Mouse (Mus musculus): ENCODE measurements around the gene Slc12a9. TPM values are rescaled to one million over a fixed set of nuclear protein-coding genes. Genes with fewer than 3 reads are reported as not detected.

Slc12a9 gene
- total RNA-seq (2014; fragmentation: Nextera tagmentation) (5.9 and 8.1 TPM in 2 replicates), total RNA-seq (2017) (2.3 and 3.1 TPM in 2 replicates), polyA plus RNA-seq (2012) (4.1 and 5.3 TPM in 2 replicates)

GRCm38 (mm10) chr5:137333512-137334174, at the start of gene Slc12a9:
Gene Slc12a9, minus strand, starts transcription at chr5:137333597.
- Histone ChIP-seq H3K4me1 (ENCODE audit: insufficient read depth, low read depth, low read length) (peaks cover 33% of the 10 kb centered on the region), H3K36me3 (replicated peaks) (no peaks in the 10 kb centered on the region), H3K27me3 (ENCODE audit: insufficient read depth, low read length) (peaks cover 64% of the 10 kb centered on the region), H3K4me3 (ENCODE audit: low read depth, low read length) (peak within 1 kb of the TSS; percentile 73), H3K9me3 (replicated peaks) (no peaks in the 10 kb centered on the region)
- ATAC-seq (ENCODE audit: extremely low read depth, insufficient number of reproducible peaks, low FRiP score, poor library complexity, severe bottlenecking) (peak; percentile 83), DNase-seq (ENCODE audit: low spot score) (peak; percentile 85)
- TF ChIP-seq POLR2AphosphoS5 (IDR thresholded peaks at IDR 0.05; ENCODE audit: insufficient replicate concordance, low read depth, low read length) (no peak), TAL1 (conservative IDR thresholded peaks at IDR 0.05; ENCODE audit: low read depth, low read length) (no peak), GATA1 (IDR thresholded peaks at IDR 0.05; ENCODE audit: borderline replicate concordance, low read length) (no peak), CTCF (IDR thresholded peaks at IDR 0.05; ENCODE audit: low read depth, low read length) (peak; percentile 54; the same call in 1 of the 2 replicates)

- H3K36me3 ChIP-seq (replicated peaks): no peaks in the 10 kb centered on the region
- H3K4me3 ChIP-seq (ENCODE audit: low read depth, low read length): no peak overlapping the region
- peaks cover 26% of the 10 kb centered on the region for H3K27me3 ChIP-seq (ENCODE audit: insufficient read depth, low read length)
- no peaks in the 10 kb centered on the region for H3K9me3 ChIP-seq (replicated peaks)
- ATAC-seq (ENCODE audit: extremely low read depth, insufficient number of reproducible peaks, low FRiP score, poor library complexity, severe bottlenecking) (no peak), DNase-seq (ENCODE audit: low spot score) (no peak)
- no peaks in the 10 kb centered on the region; the same call in 1 of the 2 replicates for H3K4me1 ChIP-seq (ENCODE audit: insufficient read depth, low read depth, low read length)
- TF ChIP-seq CTCF (IDR thresholded peaks at IDR 0.05; ENCODE audit: low read depth, low read length) (peak; percentile 81), TAL1 (conservative IDR thresholded peaks at IDR 0.05; ENCODE audit: low read depth, low read length) (no peak)
These were observed 47.8 kb upstream of the Slc12a9 start for GRCm38 (mm10) chr5:137381152-137381551.

- no peaks in the 10 kb centered on the region; the same call in 1 of the 2 replicates for H3K4me1 ChIP-seq (ENCODE audit: insufficient read depth, low read depth, low read length)
- H3K36me3 ChIP-seq (replicated peaks): no peaks in the 10 kb centered on the region
- TF ChIP-seq TAL1 (conservative IDR thresholded peaks at IDR 0.05; ENCODE audit: low read depth, low read length) (no peak), POLR2AphosphoS5 (IDR thresholded peaks at IDR 0.05; ENCODE audit: insufficient replicate concordance, low read depth, low read length) (no peak), GATA1 (IDR thresholded peaks at IDR 0.05; ENCODE audit: borderline replicate concordance, low read length) (no peak), GATA2 (IDR thresholded peaks at IDR 0.05; ENCODE audit: borderline replicate concordance, low read depth, low read length) (no peak), CTCF (IDR thresholded peaks at IDR 0.05; ENCODE audit: low read depth, low read length) (no peak)
- no peak for DNase-seq (ENCODE audit: low spot score)
- H3K4me3 ChIP-seq (ENCODE audit: low read depth, low read length): no peak overlapping the region
- H3K27me3 ChIP-seq (ENCODE audit: insufficient read depth, low read length): peaks cover 22% of the 10 kb centered on the region
- no peaks in the 10 kb centered on the region for H3K9me3 ChIP-seq (replicated peaks)
- ATAC-seq (ENCODE audit: extremely low read depth, insufficient number of reproducible peaks, low FRiP score, poor library complexity, severe bottlenecking): no peak
These were observed 44.2 kb upstream of the Slc12a9 start for GRCm38 (mm10) chr5:137377603-137378002.

DNA sequence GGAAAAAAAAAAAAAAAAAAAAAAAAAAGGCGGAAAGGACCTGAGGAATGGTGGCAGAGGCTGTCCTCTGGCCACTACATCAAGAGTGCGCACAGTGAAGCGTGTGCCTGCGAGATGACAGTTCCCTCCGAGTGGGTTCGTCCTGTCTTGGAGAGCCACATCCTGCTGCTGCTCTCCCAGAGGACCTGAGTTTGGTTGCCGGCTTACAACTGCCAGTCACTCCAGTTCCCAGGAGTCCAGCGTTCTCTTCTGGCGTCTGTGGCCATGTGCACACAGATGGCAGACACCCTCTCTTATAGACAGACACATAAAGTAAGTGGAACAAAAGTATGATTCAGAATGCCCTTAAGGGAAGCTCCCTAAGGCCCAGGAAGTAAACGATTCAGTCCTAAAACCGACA, 43.8 kb upstream of the Slc12a9 start:
- peaks cover 22% of the 10 kb centered on the region for H3K27me3 ChIP-seq (ENCODE audit: insufficient read depth, low read length)
- ATAC-seq (ENCODE audit: extremely low read depth, insufficient number of reproducible peaks, low FRiP score, poor library complexity, severe bottlenecking): no peak
- TF ChIP-seq CTCF (IDR thresholded peaks at IDR 0.05; ENCODE audit: low read depth, low read length) (no peak), GATA1 (IDR thresholded peaks at IDR 0.05; ENCODE audit: borderline replicate concordance, low read length) (no peak), GATA2 (IDR thresholded peaks at IDR 0.05; ENCODE audit: borderline replicate concordance, low read depth, low read length) (no peak), TAL1 (conservative IDR thresholded peaks at IDR 0.05; ENCODE audit: low read depth, low read length) (no peak), POLR2AphosphoS5 (IDR thresholded peaks at IDR 0.05; ENCODE audit: insufficient replicate concordance, low read depth, low read length) (no peak)

GRCm38 (mm10) chr5:137376722-137377121, 43.3 kb upstream of the Slc12a9 start:
- DNase-seq (ENCODE audit: low spot score) (no peak), ATAC-seq (ENCODE audit: extremely low read depth, insufficient number of reproducible peaks, low FRiP score, poor library complexity, severe bottlenecking) (no peak)
- Histone ChIP-seq H3K4me1 (ENCODE audit: insufficient read depth, low read depth, low read length) (no peaks in the 10 kb centered on the region; the same call in 1 of the 2 replicates), H3K27me3 (ENCODE audit: insufficient read depth, low read length) (peaks cover 19% of the 10 kb centered on the region), H3K4me3 (ENCODE audit: low read depth, low read length) (no peak overlapping the region), H3K9me3 (replicated peaks) (no peaks in the 10 kb centered on the region), H3K36me3 (replicated peaks) (no peaks in the 10 kb centered on the region)
- TF ChIP-seq CTCF (IDR thresholded peaks at IDR 0.05; ENCODE audit: low read depth, low read length) (no peak), GATA1 (IDR thresholded peaks at IDR 0.05; ENCODE audit: borderline replicate concordance, low read length) (no peak), POLR2AphosphoS5 (IDR thresholded peaks at IDR 0.05; ENCODE audit: insufficient replicate concordance, low read depth, low read length) (no peak)

More for the DNA sequence above, 43.8 kb upstream of the Slc12a9 start:
- H3K9me3 ChIP-seq (replicated peaks): no peaks in the 10 kb centered on the region
- H3K36me3 ChIP-seq (replicated peaks): no peaks in the 10 kb centered on the region
- DNase-seq (ENCODE audit: low spot score): no peak
- no peaks in the 10 kb centered on the region; the same call in 1 of the 2 replicates for H3K4me1 ChIP-seq (ENCODE audit: insufficient read depth, low read depth, low read length)
- no peak overlapping the region for H3K4me3 ChIP-seq (ENCODE audit: low read depth, low read length)

GRCm38 (mm10) chr5:137376198-137376597, 42.8 kb upstream of the Slc12a9 start:
- no peak overlapping the region for H3K4me3 ChIP-seq (ENCODE audit: low read depth, low read length)
- H3K36me3 ChIP-seq (replicated peaks): no peaks in the 10 kb centered on the region
- ATAC-seq (ENCODE audit: extremely low read depth, insufficient number of reproducible peaks, low FRiP score, poor library complexity, severe bottlenecking) (no peak), DNase-seq (ENCODE audit: low spot score) (no peak)
- TF ChIP-seq CTCF (IDR thresholded peaks at IDR 0.05; ENCODE audit: low read depth, low read length) (no peak), GATA1 (IDR thresholded peaks at IDR 0.05; ENCODE audit: borderline replicate concordance, low read length) (no peak), TAL1 (conservative IDR thresholded peaks at IDR 0.05; ENCODE audit: low read depth, low read length) (no peak), GATA2 (IDR thresholded peaks at IDR 0.05; ENCODE audit: borderline replicate concordance, low read depth, low read length) (no peak), POLR2AphosphoS5 (IDR thresholded peaks at IDR 0.05; ENCODE audit: insufficient replicate concordance, low read depth, low read length) (no peak)
- no peaks in the 10 kb centered on the region for H3K9me3 ChIP-seq (replicated peaks)
- no peaks in the 10 kb centered on the region; the same call in 1 of the 2 replicates for H3K4me1 ChIP-seq (ENCODE audit: insufficient read depth, low read depth, low read length)
- peaks cover 19% of the 10 kb centered on the region for H3K27me3 ChIP-seq (ENCODE audit: insufficient read depth, low read length)

Measured in G1E (cell line).